Comparison of ENCODE assay signal across 8 mouse cellular contexts in genomic region chr10:67283516-67283915, GRCm38 (mm10). TPM values are rescaled to one million over a fixed set of nuclear protein-coding genes. Genes with fewer than 3 reads are reported as not detected.
DNase-seq lines count a peak whose midpoint lies in the region; ATAC-seq and TF ChIP-seq lines count a peak whose summit lies in the region.

No protein-coding gene starts in this region.

- peak overlapping the region; percentile 94 for H3K4me3 ChIP-seq in heart, embryonic 12.5 days
- H3K4me3 ChIP-seq in heart, embryonic 13.5 days: peak overlapping the region; percentile 97
- H3K4me3 ChIP-seq in limb, embryonic 14.5 days (replicated peaks; ENCODE audit: low read length): no peak overlapping the region
- peak overlapping the region; percentile 60 for H3K4me3 ChIP-seq in myocyte

- H3K27ac ChIP-seq in heart, embryonic 12.5 days (ENCODE audit: poor library complexity, severe bottlenecking): no peak overlapping the region
- no peak overlapping the region for H3K27ac ChIP-seq in heart, embryonic 13.5 days (replicated peaks)
- H3K27ac ChIP-seq in limb, embryonic 14.5 days (replicated peaks; ENCODE audit: low read depth, low read length): no peak overlapping the region

- peaks cover 24% of the 10 kb centered on the region for H3K4me1 ChIP-seq in heart, embryonic 12.5 days (replicated peaks)
- peaks cover 47% of the 10 kb centered on the region for H3K4me1 ChIP-seq in heart, embryonic 13.5 days
- H3K4me1 ChIP-seq in limb, embryonic 14.5 days (ENCODE audit: control insufficient read depth, insufficient read depth, low read length): peaks cover 14% of the 10 kb centered on the region

- ATAC-seq in heart, embryonic 12.5 days (ENCODE audit: insufficient number of reproducible peaks, low FRiP score): no peak
- ATAC-seq in heart, embryonic 13.5 days (ENCODE audit: extremely low read depth, insufficient number of reproducible peaks, low FRiP score, low TSS enrichment): no peak
- no peak for ATAC-seq in limb, embryonic 14.5 days (ENCODE audit: low FRiP score, low read depth)

- WGBS in heart, embryonic 12.5 days: 80% methylated on average over 9 of the region's 9 CpGs
- 76% methylated on average over 9 of the region's 9 CpGs for WGBS in heart, embryonic 13.5 days
- 80% methylated on average over 9 of the region's 9 CpGs for WGBS in limb, embryonic 14.5 days

- no peak for TF ChIP-seq POLR2A in limb, embryonic 14.5 days (IDR thresholded peaks at IDR 0.05; ENCODE audit: borderline replicate concordance, extremely low read depth, insufficient read depth, insufficient read length)
- TF ChIP-seq POLR2A in myocyte (IDR thresholded peaks at IDR 0.05; ENCODE audit: insufficient read length, low read depth): no peak

- no peaks in the 10 kb centered on the region for H3K27me3 ChIP-seq in heart, embryonic 12.5 days (replicated peaks)
- no peaks in the 10 kb centered on the region for H3K27me3 ChIP-seq in heart, embryonic 13.5 days (replicated peaks)
- H3K27me3 ChIP-seq in limb, embryonic 14.5 days (ENCODE audit: control insufficient read depth, insufficient read depth, low read length): no peaks in the 10 kb centered on the region
- H3K27me3 ChIP-seq in myocyte (ENCODE audit: control insufficient read depth, insufficient read depth, insufficient read length): no peaks in the 10 kb centered on the region

- no peak overlapping the region for H3ac ChIP-seq in myocyte (ENCODE audit: control insufficient read depth, insufficient read length)

- peak overlapping the region; percentile 84 for H3K4me2 ChIP-seq in heart, embryonic 12.5 days
- H3K4me2 ChIP-seq in heart, embryonic 13.5 days: peak overlapping the region; percentile 76
- H3K4me2 ChIP-seq in limb, embryonic 14.5 days (replicated peaks; ENCODE audit: low read depth, low read length, severe bottlenecking): peak overlapping the region; percentile 82
- peak overlapping the region; percentile 97 for H3K4me2 ChIP-seq in myocyte (ENCODE audit: low read depth)

- DNase-seq in heart, adult 8-10 months (ENCODE audit: low spot score): no peak
- no peak for DNase-seq in limb, embryonic 14.5 days (ENCODE audit: low spot score)
- DNase-seq in B cell, adult 2 months: no peak
- no peak for DNase-seq in layer of hippocampus, postnatal 25 days (ENCODE audit: extremely low spot score in 1 of 2, low spot score in 1 of 2)
- no peak for DNase-seq in layer of hippocampus, adult 9-10 months (ENCODE audit: low spot score)

- H3K9ac ChIP-seq in heart, embryonic 12.5 days: peak overlapping the region; percentile 55
- H3K9ac ChIP-seq in heart, embryonic 13.5 days: peak overlapping the region; percentile 96
- no peak overlapping the region; the same call in 1 of the 2 replicates for H3K9ac ChIP-seq in limb, embryonic 14.5 days (ENCODE audit: low read depth, low read length, severe bottlenecking)

- peaks cover 61% of the 10 kb centered on the region for H3K79me2 ChIP-seq in myocyte (ENCODE audit: control insufficient read depth, insufficient read depth)

- H3K9me3 ChIP-seq in heart, embryonic 12.5 days (replicated peaks): no peaks in the 10 kb centered on the region
- H3K9me3 ChIP-seq in heart, embryonic 13.5 days: no peaks in the 10 kb centered on the region
- no peaks in the 10 kb centered on the region for H3K9me3 ChIP-seq in limb, embryonic 14.5 days (ENCODE audit: control insufficient read depth, low read length)

- no peaks in the 10 kb centered on the region for H3K36me3 ChIP-seq in heart, embryonic 12.5 days
- no peaks in the 10 kb centered on the region for H3K36me3 ChIP-seq in heart, embryonic 13.5 days
- no peaks in the 10 kb centered on the region for H3K36me3 ChIP-seq in limb, embryonic 14.5 days (ENCODE audit: control insufficient read depth, insufficient read depth, low read length)
- no peaks in the 10 kb centered on the region for H3K36me3 ChIP-seq in myocyte (ENCODE audit: control insufficient read depth, insufficient read depth)

TF ChIP-seq in myocyte, 11 proteins besides CTCF, POLR2A, EP300 and RAD21:
- no peak for TF ChIP-seq MYOD1 (IDR thresholded peaks at IDR 0.05; ENCODE audit: control insufficient read depth in 1 of 3, insufficient read length in 2 of 3, low read depth in 2 of 3)
- no peak for TF ChIP-seq SRF (IDR thresholded peaks at IDR 0.05; ENCODE audit: control insufficient read depth, insufficient read length, low read depth)
- TF ChIP-seq MAX (IDR thresholded peaks at IDR 0.05; ENCODE audit: low read depth): no peak
- TF ChIP-seq REST (IDR thresholded peaks at IDR 0.05; ENCODE audit: insufficient read depth, insufficient read length): no peak
- no peak for TF ChIP-seq TCF12 (IDR thresholded peaks at IDR 0.05; ENCODE audit: insufficient read depth, poor library complexity, severe bottlenecking)
- TF ChIP-seq TCF3 (IDR thresholded peaks at IDR 0.05; ENCODE audit: insufficient read length, low read depth): no peak
- no peak for TF ChIP-seq E2F4 (IDR thresholded peaks at IDR 0.05; ENCODE audit: insufficient read depth)
- TF ChIP-seq MYOG (IDR thresholded peaks at IDR 0.05; ENCODE audit: control insufficient read depth in 1 of 3, insufficient read depth in 1 of 3, insufficient read length in 2 of 3, low read depth in 2 of 3): no peak
- no peak for TF ChIP-seq POLR2AphosphoS2 (IDR thresholded peaks at IDR 0.05; ENCODE audit: insufficient read length, low read depth)
- TF ChIP-seq CEBPB (IDR thresholded peaks at IDR 0.05; ENCODE audit: insufficient read depth, poor library complexity, severe bottlenecking): no peak
- TF ChIP-seq USF1 (IDR thresholded peaks at IDR 0.05; ENCODE audit: low read depth): no peak

RNA-seq across cellular contexts. Expression of gene Nrbf2, which starts 1.6 kb away (rescaled TPM):
- polyA plus RNA-seq in heart, embryonic 12.5 days (2016; fragmentation: Nextera tagmentation; extraction: Ambion mirVana): 31.9 and 36.0 TPM in 2 replicates
- 1 to 10 TPM; 6.8 to 9.4 (median 7.0) TPM for total RNA-seq in heart, adult 8-10 months (2022)
- polyA plus RNA-seq in heart, embryonic 13.5 days (2015; fragmentation: Nextera tagmentation; extraction: Ambion mirVana): 27.9 and 30.6 TPM in 2 replicates
- 12.5 and 16.8 TPM in 2 replicates for polyA plus RNA-seq in limb, embryonic 14.5 days (2012; rRNA removed)
- polyA plus RNA-seq in limb, embryonic 14.5 days (2014; fragmentation: Nextera tagmentation; extraction: Ambion mirVana): 38.7 and 41.4 TPM in 2 replicates
- 16.8 TPM for polyA plus RNA-seq in myocyte (2012; fragmentation: generic; extraction: Trizol)
- 10 to 100 TPM; 17.9 to 21.1 TPM for total RNA-seq in layer of hippocampus, postnatal 25 days (2021)
